Mouse (Mus musculus): ENCODE measurements around the gene Tbce. TPM values are rescaled to one million over a fixed set of nuclear protein-coding genes. Genes with fewer than 3 reads are reported as not detected.
A peak's percentile ranks its signal among the peaks of the same experiment; 100 is the strongest.

Gene Tbce
- total and polyA plus RNA-seq, 2 experiments = 11.9 to 36.2 TPM

GRCm38 (mm10) chr13:13961046-13961445 lies 78.4 kb downstream of the Tbce start:
- 79% methylated on average over 4 of the region's 4 CpGs for WGBS
- Histone ChIP-seq H3K4me3 (ENCODE audit: insufficient read depth, low read depth, low read length) (no peak overlapping the region), H3K4me1 (ENCODE audit: control insufficient read depth, insufficient read depth, low read length) (peaks cover 11% of the 10 kb centered on the region), H3K79me2 (ENCODE audit: control insufficient read depth, insufficient read depth, low read length) (peaks cover 27% of the 10 kb centered on the region; the same call in 1 of the 2 replicates), H3K36me3 (ENCODE audit: control insufficient read depth, insufficient read depth, low read length) (no peaks in the 10 kb centered on the region), H3K27me3 (ENCODE audit: control insufficient read depth, insufficient read depth, low read length) (no peaks in the 10 kb centered on the region), H3K9ac (ENCODE audit: low read depth, low read length) (no peak overlapping the region), H3K27ac (replicated peaks; ENCODE audit: insufficient read depth, low read depth, low read length) (no peak overlapping the region)
- no peak for DNase-seq (ENCODE audit: extremely low read depth, low read depth, low spot score)
- TF ChIP-seq CTCF (IDR thresholded peaks at IDR 0.05; ENCODE audit: low read depth, low read length) (no peak), POLR2A (IDR thresholded peaks at IDR 0.05; ENCODE audit: extremely low read depth, insufficient read depth, low read length) (no peak)

GRCm38 (mm10) chr13:13960211-13960610 lies 79.2 kb downstream of the Tbce start:
- no peak for DNase-seq (ENCODE audit: extremely low read depth, low read depth, low spot score)
- H3K4me1 ChIP-seq (ENCODE audit: control insufficient read depth, insufficient read depth, low read length) = peaks cover 11% of the 10 kb centered on the region
- no peak overlapping the region for H3K4me3 ChIP-seq (ENCODE audit: insufficient read depth, low read depth, low read length)
- no peaks in the 10 kb centered on the region for H3K36me3 ChIP-seq (ENCODE audit: control insufficient read depth, insufficient read depth, low read length)
- no peak overlapping the region for H3K9ac ChIP-seq (ENCODE audit: low read depth, low read length)
- TF ChIP-seq CTCF (IDR thresholded peaks at IDR 0.05; ENCODE audit: low read depth, low read length) (no peak), POLR2A (IDR thresholded peaks at IDR 0.05; ENCODE audit: extremely low read depth, insufficient read depth, low read length) (no peak)
- no peak overlapping the region for H3K27ac ChIP-seq (replicated peaks; ENCODE audit: insufficient read depth, low read depth, low read length)
- WGBS = 94% methylated on average over 4 of the region's 4 CpGs
- no peaks in the 10 kb centered on the region for H3K27me3 ChIP-seq (ENCODE audit: control insufficient read depth, insufficient read depth, low read length)
- H3K79me2 ChIP-seq (ENCODE audit: control insufficient read depth, insufficient read depth, low read length) = peaks cover 21% of the 10 kb centered on the region; the same call in 1 of the 2 replicates

- Histone ChIP-seq H3K27ac (replicated peaks; ENCODE audit: insufficient read depth, low read depth, low read length) (peak overlapping the region; percentile 41; the same call in 1 of the 2 replicates), H3K79me2 (ENCODE audit: control insufficient read depth, insufficient read depth, low read length) (peaks cover 13% of the 10 kb centered on the region; the same call in 1 of the 2 replicates), H3K36me3 (ENCODE audit: control insufficient read depth, insufficient read depth, low read length) (no peaks in the 10 kb centered on the region), H3K27me3 (ENCODE audit: control insufficient read depth, insufficient read depth, low read length) (no peaks in the 10 kb centered on the region), H3K9ac (ENCODE audit: low read depth, low read length) (no peak overlapping the region), H3K4me1 (ENCODE audit: control insufficient read depth, insufficient read depth, low read length) (peaks cover 11% of the 10 kb centered on the region), H3K4me3 (ENCODE audit: insufficient read depth, low read depth, low read length) (no peak overlapping the region)
- TF ChIP-seq CTCF (IDR thresholded peaks at IDR 0.05; ENCODE audit: low read depth, low read length) (no peak), POLR2A (IDR thresholded peaks at IDR 0.05; ENCODE audit: extremely low read depth, insufficient read depth, low read length) (no peak)
- peak; percentile 53 for DNase-seq (ENCODE audit: extremely low read depth, low read depth, low spot score)
- WGBS = 20% methylated on average over 4 of the region's 4 CpGs
Observed at GRCm38 (mm10) chr13:13956686-13957085, 82.8 kb downstream of the Tbce start.

- H3K4me1 ChIP-seq (ENCODE audit: control insufficient read depth, insufficient read depth, low read length) = peaks cover 11% of the 10 kb centered on the region
Observed at GRCm38 (mm10) chr13:13954931-13955330, 84.5 kb downstream of the Tbce start.

GRCm38 (mm10) chr13:13953874-13954832 lies 85.3 kb downstream of the Tbce start, which contains the start of gene B3galnt2:
Gene B3galnt2 (plus strand): TSS chr13:13954469.
- peak within 1 kb of the TSS; percentile 81 for H3K9ac ChIP-seq (ENCODE audit: low read depth, low read length)
- H3K36me3 ChIP-seq (ENCODE audit: control insufficient read depth, insufficient read depth, low read length) = no peaks in the 10 kb centered on the region
- under 1% methylated on average over 78 of the region's 78 CpGs for WGBS
- peak within 1 kb of the TSS; percentile 75 for H3K4me3 ChIP-seq (ENCODE audit: insufficient read depth, low read depth, low read length)
- DNase-seq (ENCODE audit: extremely low read depth, low read depth, low spot score) = peak; percentile 99
- TF ChIP-seq POLR2A (IDR thresholded peaks at IDR 0.05; ENCODE audit: extremely low read depth, insufficient read depth, low read length) (peak; percentile 91), CTCF (IDR thresholded peaks at IDR 0.05; ENCODE audit: low read depth, low read length) (no peak)
- peak within 1 kb of the TSS; percentile 70 for H3K27ac ChIP-seq (replicated peaks; ENCODE audit: insufficient read depth, low read depth, low read length)
- H3K27me3 ChIP-seq (ENCODE audit: control insufficient read depth, insufficient read depth, low read length) = no peaks in the 10 kb centered on the region
- H3K4me1 ChIP-seq (ENCODE audit: control insufficient read depth, insufficient read depth, low read length) = peaks cover 11% of the 10 kb centered on the region
- no peaks in the 10 kb centered on the region; the same call in 1 of the 2 replicates for H3K79me2 ChIP-seq (ENCODE audit: control insufficient read depth, insufficient read depth, low read length)

More at GRCm38 (mm10) chr13:13954931-13955330, 84.5 kb downstream of the Tbce start:
- TF ChIP-seq CTCF (IDR thresholded peaks at IDR 0.05; ENCODE audit: low read depth, low read length) (no peak), POLR2A (IDR thresholded peaks at IDR 0.05; ENCODE audit: extremely low read depth, insufficient read depth, low read length) (no peak)
- WGBS = under 1% methylated on average over 29 of the region's 29 CpGs
- DNase-seq (ENCODE audit: extremely low read depth, low read depth, low spot score) = peak; percentile 58
- no peaks in the 10 kb centered on the region for H3K36me3 ChIP-seq (ENCODE audit: control insufficient read depth, insufficient read depth, low read length)
- H3K79me2 ChIP-seq (ENCODE audit: control insufficient read depth, insufficient read depth, low read length) = peaks cover 5% of the 10 kb centered on the region; the same call in 1 of the 2 replicates
- peak overlapping the region; percentile 70 for H3K27ac ChIP-seq (replicated peaks; ENCODE audit: insufficient read depth, low read depth, low read length)
- H3K4me3 ChIP-seq (ENCODE audit: insufficient read depth, low read depth, low read length) = peak overlapping the region; percentile 75
- peak overlapping the region; percentile 81 for H3K9ac ChIP-seq (ENCODE audit: low read depth, low read length)
- no peaks in the 10 kb centered on the region for H3K27me3 ChIP-seq (ENCODE audit: control insufficient read depth, insufficient read depth, low read length)

Other genes starting within 250 kb of the Tbce start
- gene B3galnt2, start 85.2 kb downstream of the Tbce start, total RNA-seq (2014; rRNA removed) = 19.5 and 22.8 TPM in 2 replicates
- 23.6 and 29.5 TPM in 2 replicates for gene B3galnt2, start 85.2 kb downstream of the Tbce start, polyA plus RNA-seq (2012; rRNA removed)
- 13.5 and 14.5 TPM in 2 replicates for gene Arid4b, start 23.6 kb upstream of the Tbce start, total RNA-seq (2014; rRNA removed)
- 1.8 and 3.0 TPM in 2 replicates for gene Arid4b, start 23.6 kb upstream of the Tbce start, polyA plus RNA-seq (2012; rRNA removed)
- 11.0 and 12.2 TPM in 2 replicates for gene Ggps1, start 23.9 kb upstream of the Tbce start, total RNA-seq (2014; rRNA removed)
- 3.3 and 4.4 TPM in 2 replicates for gene Ggps1, start 23.9 kb upstream of the Tbce start, polyA plus RNA-seq (2012; rRNA removed)